Mouse (Mus musculus): ENCODE measurements around the gene Gm12169. TPM values are rescaled to one million over a fixed set of nuclear protein-coding genes. Genes with fewer than 3 reads are reported as not detected.

The Gm12169 gene
- polyA plus RNA-seq, 1 experiment from 2014 or later: not detected

DNA sequence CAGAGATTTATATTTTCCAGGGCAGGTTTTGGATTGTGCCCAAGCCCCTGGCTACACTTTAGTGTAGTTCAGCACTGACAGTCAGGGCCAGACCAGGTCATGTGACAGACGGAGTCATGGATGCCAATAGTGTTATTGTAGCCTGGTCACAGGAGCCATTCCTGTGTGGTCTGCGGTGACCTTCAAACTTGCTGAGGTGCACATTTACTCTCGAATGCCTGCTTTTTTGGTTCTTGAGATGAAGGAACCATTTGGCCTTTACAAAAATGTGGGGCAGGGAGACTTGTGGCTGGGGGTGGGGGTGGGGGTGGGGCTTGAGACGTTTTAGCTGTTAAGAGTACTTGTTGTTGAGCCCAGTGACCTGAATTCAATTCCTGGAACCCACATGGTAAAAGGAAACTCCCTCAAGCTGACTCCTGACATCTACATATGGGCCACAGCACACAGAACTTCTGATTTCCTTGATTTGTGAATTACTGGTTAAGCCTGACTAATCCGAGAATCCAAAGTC, 54.8 kb downstream of the Gm12169 start:
- Histone ChIP-seq H3K4me1 (ENCODE audit: control insufficient read depth, insufficient read depth, low read length) (no peaks in the 10 kb centered on the region), H3K4me2 (ENCODE audit: low read depth, low read length) (no peak overlapping the region), H3K9ac (ENCODE audit: low read length) (no peak overlapping the region), H3K27ac (ENCODE audit: low read length) (no peak overlapping the region), H3K27me3 (ENCODE audit: control insufficient read depth, insufficient read depth, low read length) (no peaks in the 10 kb centered on the region), H3K36me3 (ENCODE audit: control insufficient read depth, insufficient read depth, low read length) (no peaks in the 10 kb centered on the region), H3K4me3 (replicated peaks; ENCODE audit: low read length) (no peak overlapping the region), H3K9me3 (replicated peaks; ENCODE audit: control insufficient read depth, low read length) (no peaks in the 10 kb centered on the region)
- no peak; the same call in 1 of the 2 replicates for ATAC-seq (ENCODE audit: insufficient read depth, low FRiP score)
- 45% methylated on average over 5 of the region's 5 CpGs for WGBS

DNA sequence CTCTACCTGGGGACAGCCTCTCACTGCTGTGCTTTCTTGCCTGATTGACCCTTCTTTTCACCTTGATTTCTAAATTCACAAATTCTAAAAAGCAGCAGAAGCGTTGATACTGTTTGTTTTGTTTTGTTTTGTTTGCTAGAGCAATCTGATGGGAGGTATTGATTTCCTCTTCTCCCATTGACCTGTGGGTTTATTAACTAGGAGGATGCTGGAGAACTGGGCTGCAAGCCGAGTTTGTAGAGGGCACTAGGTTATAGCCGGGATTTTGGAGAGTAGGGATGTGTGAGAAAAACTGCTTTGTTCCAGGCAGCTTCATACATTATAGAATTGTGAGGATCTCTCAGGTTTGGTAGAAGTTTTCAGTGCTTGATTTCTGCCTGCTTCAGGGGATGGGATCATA, 56.4 kb downstream of the Gm12169 start:
- no peaks in the 10 kb centered on the region for H3K27me3 ChIP-seq (ENCODE audit: control insufficient read depth, insufficient read depth, low read length)
- H3K27ac ChIP-seq (ENCODE audit: low read length): no peak overlapping the region
- WGBS: 73% methylated on average over 3 of the region's 3 CpGs

DNA sequence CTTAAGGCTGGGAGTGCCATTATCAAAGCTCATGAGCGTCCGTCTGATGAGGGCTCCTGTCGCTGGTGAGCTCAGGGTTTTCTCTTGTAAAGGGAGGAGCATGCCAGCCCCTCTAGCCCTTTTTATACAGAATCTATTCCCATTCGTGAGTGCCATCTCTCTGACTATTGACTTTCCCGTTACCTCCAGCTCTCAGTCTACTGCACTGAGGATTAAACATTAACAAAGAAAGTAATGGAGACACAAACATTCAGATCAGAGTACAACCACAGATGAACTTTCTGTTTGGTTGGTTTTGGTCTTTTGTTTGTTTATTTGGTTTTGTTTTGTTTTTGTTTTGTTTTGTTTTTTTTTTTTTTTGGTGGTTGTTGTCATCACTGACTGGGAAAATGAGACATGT, 58.7 kb downstream of the Gm12169 start:
- Histone ChIP-seq H3K27ac (ENCODE audit: low read length) (no peak overlapping the region), H3K4me1 (ENCODE audit: control insufficient read depth, insufficient read depth, low read length) (no peaks in the 10 kb centered on the region), H3K36me3 (ENCODE audit: control insufficient read depth, insufficient read depth, low read length) (no peaks in the 10 kb centered on the region), H3K9me3 (replicated peaks; ENCODE audit: control insufficient read depth, low read length) (no peaks in the 10 kb centered on the region), H3K9ac (ENCODE audit: low read length) (no peak overlapping the region), H3K27me3 (ENCODE audit: control insufficient read depth, insufficient read depth, low read length) (no peaks in the 10 kb centered on the region), H3K4me2 (ENCODE audit: low read depth, low read length) (no peak overlapping the region), H3K4me3 (replicated peaks; ENCODE audit: low read length) (no peak overlapping the region)
- no peak for ATAC-seq (ENCODE audit: insufficient read depth, low FRiP score)
- WGBS: 69% methylated on average over 5 of the region's 5 CpGs

More for the DNA sequence above, 56.4 kb downstream of the Gm12169 start:
- no peaks in the 10 kb centered on the region for H3K9me3 ChIP-seq (replicated peaks; ENCODE audit: control insufficient read depth, low read length)
- H3K36me3 ChIP-seq (ENCODE audit: control insufficient read depth, insufficient read depth, low read length): no peaks in the 10 kb centered on the region
- H3K4me2 ChIP-seq (ENCODE audit: low read depth, low read length): no peak overlapping the region
- H3K4me3 ChIP-seq (replicated peaks; ENCODE audit: low read length): no peak overlapping the region
- H3K4me1 ChIP-seq (ENCODE audit: control insufficient read depth, insufficient read depth, low read length): no peaks in the 10 kb centered on the region
- H3K9ac ChIP-seq (ENCODE audit: low read length): no peak overlapping the region
- ATAC-seq (ENCODE audit: insufficient read depth, low FRiP score): no peak

Other genes with a start within 250 kb of the Gm12169 start
- 7.3 and 8.1 TPM in 2 replicates for gene Cyfip2, start 211.4 kb upstream of the Gm12169 start, polyA plus RNA-seq (2015; fragmentation: Nextera tagmentation; extraction: Ambion mirVana)
- gene Itk, start 134.7 kb upstream of the Gm12169 start, polyA plus RNA-seq (2015; fragmentation: Nextera tagmentation; extraction: Ambion mirVana): 0.32 and 0.49 TPM in 2 replicates
- gene Fam71b, start 127.7 kb upstream of the Gm12169 start, polyA plus RNA-seq (2015; fragmentation: Nextera tagmentation; extraction: Ambion mirVana): not detected in 2 replicates
- 49.4 and 60.3 TPM in 2 replicates for gene Med7, start 87.3 kb upstream of the Gm12169 start, polyA plus RNA-seq (2015; fragmentation: Nextera tagmentation; extraction: Ambion mirVana)
- gene Havcr2, start 69.3 kb upstream of the Gm12169 start, polyA plus RNA-seq (2015; fragmentation: Nextera tagmentation; extraction: Ambion mirVana): 0.17 and 0.19 TPM in 2 replicates
- gene BC053393, start 47.3 kb downstream of the Gm12169 start, polyA plus RNA-seq (2015; fragmentation: Nextera tagmentation; extraction: Ambion mirVana): not detected in 2 replicates
- gene Dppa1, start 105.0 kb downstream of the Gm12169 start, polyA plus RNA-seq (2015; fragmentation: Nextera tagmentation; extraction: Ambion mirVana): not detected in 2 replicates
- 2.1 and 3.3 TPM in 2 replicates for gene Timd2, start 182.8 kb downstream of the Gm12169 start, polyA plus RNA-seq (2015; fragmentation: Nextera tagmentation; extraction: Ambion mirVana)
- not detected in 2 replicates for gene Havcr1, start 210.9 kb downstream of the Gm12169 start, polyA plus RNA-seq (2015; fragmentation: Nextera tagmentation; extraction: Ambion mirVana)

Measured in stomach, embryonic 16.5 days (tissue).